Mouse (Mus musculus) hindbrain, postnatal 0 days (tissue): ENCODE data around the gene Fgf3. TPM values are rescaled to one million over a fixed set of nuclear protein-coding genes. Genes with fewer than 3 reads are reported as not detected.
"Not testable (repeated sequence)": the region's sequence is repeated elsewhere in the genome, so short reads cannot be mapped to it uniquely, and the experiment has no call there.

ENCODE experiments used
- ATAC-seq: fragments of 200-750 bp; cut with Nextera tagmentation; 2 replicates; pipeline ENCODE4 v1.8.0; 2017; ENCODE audit warnings: mild to moderate bottlenecking, moderate TSS enrichment, moderate library complexity
- DNase-seq: peaks from one replicate; pipeline ENCODE4 v3.0.0-alpha.2; 2015; ENCODE audit warnings: low spot score
- H3K27ac ChIP-seq: fragments of 300-500 bp; sonication (generic); 2 replicates; pipeline ENCODE4 v1.5.1; 2014; ENCODE audit warnings: mild to moderate bottlenecking
- H3K27me3 ChIP-seq: fragments of 300-500 bp; sonication (generic); 2 replicates; pipeline ENCODE4 v1.6.1; 2014; ENCODE audit warnings: low read length, mixed read lengths; ENCODE audit not compliant: insufficient read depth
- H3K36me3 ChIP-seq: fragments of 300-500 bp; sonication (generic); 2 replicates; pipeline ENCODE4 v1.6.1; 2014; ENCODE audit warnings: low read length, mixed read lengths; ENCODE audit not compliant: insufficient read depth
- H3K4me1 ChIP-seq: fragments of 300-500 bp; sonication (generic); 2 replicates; pipeline ENCODE4 v1.6.1; 2014; ENCODE audit warnings: antibody characterized with exemption, low read length, mixed read lengths; ENCODE audit not compliant: insufficient read depth
- H3K4me2 ChIP-seq: fragments of 300-500 bp; sonication (generic); 2 replicates; pipeline ENCODE4 v1.6.1; 2014; ENCODE audit warnings: low read depth, mild to moderate bottlenecking, low read length, moderate library complexity, mixed read lengths
- H3K4me3 ChIP-seq: fragments of 300-500 bp; sonication (generic); 2 replicates; pipeline ENCODE4 v1.5.1; 2014; ENCODE audit warnings: low read length
- H3K9ac ChIP-seq: fragments of 300-500 bp; sonication (generic); replicated peaks from 2 replicates; pipeline ENCODE4 v1.6.1; 2014; ENCODE audit warnings: mild to moderate bottlenecking, low read length, moderate library complexity, mixed read lengths
- H3K9me3 ChIP-seq: fragments of 300-500 bp; sonication (generic); 2 replicates; pipeline ENCODE4 v1.6.1; 2016; ENCODE audit warnings: low read length, mixed read lengths
- CTCF ChIP-seq: IDR thresholded peaks from 2 replicates; pipeline ENCODE4 v1.5.1; 2016; ENCODE audit warnings: antibody characterized with exemption, control low read depth, low read depth
- WGBS: fragments of 180-500 bp; shearing (Covaris S2); extraction: QIAGEN DNeasy Blood & Tissue Kit; methylation state at CpG from one replicate; pipeline ENCODE4 v1.1.7; 2014; 5-methylcytosine and 5-hydroxymethylcytosine counted together
- polyA plus RNA-seq: library from polyadenylated mRNA; unstranded; fragments of >200 nt; fragmentation: Nextera tagmentation; extraction: Ambion mirVana; gene quantifications from 2 replicates; pipeline ENCODE4 v1.2.1, GENCODE M21; 2015
- total RNA-seq: library from RNA; depleted of rRNA; stranded (reverse); fragments of >200 nt; gene quantifications from 2 replicates; pipeline ENCODE4 v1.2.3, GENCODE M21; 2014; rRNA removed

The Fgf3 gene
- total and polyA plus RNA-seq, 2 experiments from 2014 or later = 9.9 to 34.4 TPM

DNA sequence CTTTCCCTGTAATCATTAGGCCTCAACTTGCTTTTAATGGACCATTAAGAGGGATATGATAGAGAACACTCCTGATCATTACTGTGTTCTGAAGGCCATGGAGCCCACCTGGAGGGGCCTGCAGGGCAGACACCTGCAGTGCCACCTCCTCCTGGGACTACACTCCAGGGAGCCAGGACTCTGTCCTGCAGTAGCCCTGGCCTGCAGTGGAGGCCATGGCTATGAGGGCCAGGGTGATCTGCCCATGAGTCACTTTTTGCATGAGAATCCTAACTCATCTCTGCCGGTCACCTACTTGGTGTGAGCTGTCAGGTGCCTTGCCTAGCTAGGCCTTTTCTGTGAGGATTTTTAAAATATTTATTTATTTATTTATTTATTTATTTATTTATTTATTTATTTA is 40.5 kb downstream of the Fgf3 start:
- H3K4me1 ChIP-seq = no peaks in the 10 kb centered on the region
- no peak for ATAC-seq
- H3K27me3 ChIP-seq = 0 out of 2 replicates have a peak, but pooled peaks cover 3% of the 10 kb centered on the region
- no peaks in the 10 kb centered on the region for H3K9me3 ChIP-seq
- DNase-seq = no peak
- TF ChIP-seq CTCF = no peak
- WGBS = 97% methylated on average over 1 of the region's 1 CpGs
- no peak overlapping the region for H3K27ac ChIP-seq
- no peak overlapping the region for H3K4me2 ChIP-seq
- H3K4me3 ChIP-seq = no peak overlapping the region
- H3K36me3 ChIP-seq = no peaks in the 10 kb centered on the region
- no peak overlapping the region for H3K9ac ChIP-seq

- no peak for ATAC-seq
- TF ChIP-seq CTCF = no peak
- WGBS = 36% methylated on average over 2 of the region's 2 CpGs
- no peaks in the 10 kb centered on the region for H3K9me3 ChIP-seq
- H3K4me1 ChIP-seq = no peaks in the 10 kb centered on the region
- H3K27ac ChIP-seq = no peak overlapping the region
- H3K4me2 ChIP-seq = no peak overlapping the region
- no peak for DNase-seq
- H3K36me3 ChIP-seq = no peaks in the 10 kb centered on the region
- H3K9ac ChIP-seq = no peak overlapping the region
- no peaks in the 10 kb centered on the region for H3K27me3 ChIP-seq
- no peak overlapping the region for H3K4me3 ChIP-seq
These were observed 45.2 kb downstream of the Fgf3 start for GRCm38 (mm10) chr7:144883106-144883505.

DNA sequence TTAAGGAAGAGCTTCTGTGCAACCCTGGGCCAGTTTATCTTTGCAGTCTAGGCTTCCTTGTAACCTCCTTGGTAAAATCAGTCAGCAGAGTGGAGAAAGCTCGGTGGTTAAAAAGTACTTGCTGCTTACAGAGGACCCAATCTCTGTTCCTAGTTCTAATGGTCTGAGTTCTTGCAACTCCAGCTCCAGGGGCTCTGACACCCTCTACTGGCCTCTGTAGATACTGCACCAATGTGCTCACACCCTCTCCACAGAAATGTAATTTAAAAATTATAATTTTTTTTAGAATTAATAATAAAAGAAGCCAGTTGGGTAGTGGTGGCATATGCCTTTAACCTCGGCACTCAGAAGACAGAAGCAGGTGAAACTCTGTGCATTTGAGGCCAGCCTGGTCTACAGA is 49.8 kb downstream of the Fgf3 start:
- Histone ChIP-seq H3K27ac (no peak overlapping the region), H3K4me3 (no peak overlapping the region), H3K9ac (no peak overlapping the region), H3K4me2 (no peak overlapping the region), H3K36me3 (no peaks in the 10 kb centered on the region), H3K9me3 (no peaks in the 10 kb centered on the region), H3K27me3 (no peaks in the 10 kb centered on the region), H3K4me1 (no peaks in the 10 kb centered on the region)
- DNase-seq (no peak), ATAC-seq (no peak)
- WGBS = 86% methylated on average over 2 of the region's 2 CpGs
- no peak; the same call in 1 of the 2 replicates for TF ChIP-seq CTCF

GRCm38 (mm10) chr7:144888564-144889299 is 50.8 kb downstream of the Fgf3 start:
- Histone ChIP-seq H3K9me3 (no peaks in the 10 kb centered on the region), H3K4me3 (no peak overlapping the region), H3K4me1 (no peaks in the 10 kb centered on the region), H3K27ac (no peak overlapping the region), H3K4me2 (no peak overlapping the region), H3K36me3 (no peaks in the 10 kb centered on the region), H3K9ac (no peak overlapping the region), H3K27me3 (no peaks in the 10 kb centered on the region)
- ATAC-seq (no peak), DNase-seq (no peak)
- 9% methylated on average over 18 of the region's 18 CpGs for WGBS
- no peak for TF ChIP-seq CTCF

- not testable (repeated sequence) for ATAC-seq, H3K27me3 ChIP-seq, H3K9me3 ChIP-seq, H3K4me1 ChIP-seq, DNase-seq, H3K4me3 ChIP-seq, H3K4me2 ChIP-seq, H3K36me3 ChIP-seq, H3K9ac ChIP-seq, H3K27ac ChIP-seq
- WGBS = 79% methylated on average over 1 of the region's 1 CpGs
These were observed 52.8 kb downstream of the Fgf3 start for GRCm38 (mm10) chr7:144890661-144891060.

DNA sequence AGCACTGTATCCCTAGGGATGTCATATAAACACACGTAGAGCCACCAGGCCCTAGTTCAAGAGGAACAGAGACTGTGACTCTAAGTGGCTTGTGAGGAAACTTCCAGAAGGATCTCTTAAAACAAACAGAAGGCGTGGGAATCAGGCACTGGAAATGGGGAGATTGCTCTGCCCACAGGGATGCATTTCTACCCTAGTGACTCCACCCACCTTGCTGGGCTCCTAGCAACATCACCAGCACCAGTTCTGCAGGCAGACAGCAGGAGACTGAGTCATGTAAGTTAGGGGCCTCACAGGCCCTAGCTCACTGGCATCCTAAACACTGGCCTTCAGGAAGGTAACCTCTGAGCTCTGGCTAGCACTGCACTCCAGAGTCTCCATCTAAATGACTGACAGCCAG is 54.0 kb downstream of the Fgf3 start:
- WGBS = 65% methylated on average over 2 of the region's 2 CpGs
- no peak overlapping the region for H3K4me3 ChIP-seq
- H3K9me3 ChIP-seq = no peaks in the 10 kb centered on the region
- TF ChIP-seq CTCF = no peak
- peaks cover 9% of the 10 kb centered on the region for H3K4me1 ChIP-seq
- no peak overlapping the region for H3K9ac ChIP-seq
- DNase-seq (no peak), ATAC-seq (no peak)
- no peak overlapping the region for H3K4me2 ChIP-seq
- no peak overlapping the region for H3K27ac ChIP-seq
- no peaks in the 10 kb centered on the region for H3K36me3 ChIP-seq
- peaks cover 11% of the 10 kb centered on the region; the same call in 1 of the 2 replicates for H3K27me3 ChIP-seq

- H3K9me3 ChIP-seq = no peaks in the 10 kb centered on the region
- H3K27me3 ChIP-seq = peaks cover 11% of the 10 kb centered on the region; the same call in 1 of the 2 replicates
- H3K4me2 ChIP-seq = no peak overlapping the region
- 44% methylated on average over 6 of the region's 6 CpGs for WGBS
- no peak for ATAC-seq
- no peak overlapping the region for H3K4me3 ChIP-seq
- no peak overlapping the region for H3K27ac ChIP-seq
- TF ChIP-seq CTCF = peak; percentile 26; the same call in 1 of the 2 replicates
- H3K4me1 ChIP-seq = peaks cover 9% of the 10 kb centered on the region
- no peak overlapping the region for H3K9ac ChIP-seq
- DNase-seq = no peak
- no peaks in the 10 kb centered on the region for H3K36me3 ChIP-seq
These were observed 54.4 kb downstream of the Fgf3 start for GRCm38 (mm10) chr7:144892322-144892721.

Other genes with a start within 250 kb of the Fgf3 start
- gene Ano1, start 86.1 kb upstream of the Fgf3 start, total RNA-seq = 5.8 and 9.0 TPM in 2 replicates
- 8.3 and 8.7 TPM in 2 replicates for gene Ano1, start 86.1 kb upstream of the Fgf3 start, polyA plus RNA-seq
- not detected in 2 replicates for gene Fgf4, start 9.3 kb downstream of the Fgf3 start, total RNA-seq
- gene Fgf4, start 9.3 kb downstream of the Fgf3 start, polyA plus RNA-seq = not detected in 2 replicates
- gene Fgf15, start 58.4 kb downstream of the Fgf3 start, total RNA-seq = 9.9 and 11.3 TPM in 2 replicates
- 9.1 and 9.4 TPM in 2 replicates for gene Fgf15, start 58.4 kb downstream of the Fgf3 start, polyA plus RNA-seq
- gene LTO1, start 77.0 kb downstream of the Fgf3 start, total RNA-seq = 22.6 and 25.9 TPM in 2 replicates
- 19.3 and 22.4 TPM in 2 replicates for gene LTO1, start 77.0 kb downstream of the Fgf3 start, polyA plus RNA-seq
- gene Ccnd1, start 101.8 kb downstream of the Fgf3 start, total RNA-seq = 49.7 and 67.8 TPM in 2 replicates
- gene Ccnd1, start 101.8 kb downstream of the Fgf3 start, polyA plus RNA-seq = 37.6 and 42.8 TPM in 2 replicates